Mouse (Mus musculus) urinary bladder, postnatal 36 days (tissue): Measurements from ENCODE around the gene Micu1.
"Not testable (repeated sequence)": the region's sequence is repeated elsewhere in the genome, so short reads cannot be mapped to it uniquely, and the experiment has no call there.

ENCODE experiments used
- DNase-seq, 2 experiments: peaks; one replicate each; pipeline ENCODE4 v3.0.0; 2022; ENCODE audit warnings: low spot score in 2 of 2, mixed read lengths in 1 of 2

Micu1 gene

GRCm38 (mm10) chr10:59702207-59703032 lies at the start of gene Micu1:
Micu1 (plus strand) TSS chr10:59702477.
- peak; percentile 95 to 97 for DNase-seq

- DNase-seq = no peak
Measured at GRCm38 (mm10) chr10:59656799-59657198, 45.5 kb upstream of the Micu1 start.

DNA sequence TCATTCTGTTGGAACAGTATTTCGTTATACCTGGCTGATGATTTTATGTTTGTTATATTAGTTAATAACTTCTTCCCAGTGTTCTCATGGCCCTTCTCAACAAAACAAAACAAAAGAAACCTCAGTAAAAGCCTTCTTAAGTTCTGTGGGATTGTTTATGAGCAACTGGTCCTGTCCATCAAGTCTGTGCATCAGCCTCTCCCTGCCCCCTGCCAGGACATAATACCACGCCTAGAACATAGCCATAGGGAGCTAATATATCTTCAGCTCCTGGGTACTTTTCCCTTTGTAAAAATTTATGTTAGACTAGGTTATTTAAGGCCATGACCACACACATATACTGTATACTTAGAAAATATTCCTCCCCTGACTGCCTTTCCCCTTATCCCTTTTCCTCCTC lies 37.5 kb upstream of the Micu1 start:
- DNase-seq = no peak

DNA sequence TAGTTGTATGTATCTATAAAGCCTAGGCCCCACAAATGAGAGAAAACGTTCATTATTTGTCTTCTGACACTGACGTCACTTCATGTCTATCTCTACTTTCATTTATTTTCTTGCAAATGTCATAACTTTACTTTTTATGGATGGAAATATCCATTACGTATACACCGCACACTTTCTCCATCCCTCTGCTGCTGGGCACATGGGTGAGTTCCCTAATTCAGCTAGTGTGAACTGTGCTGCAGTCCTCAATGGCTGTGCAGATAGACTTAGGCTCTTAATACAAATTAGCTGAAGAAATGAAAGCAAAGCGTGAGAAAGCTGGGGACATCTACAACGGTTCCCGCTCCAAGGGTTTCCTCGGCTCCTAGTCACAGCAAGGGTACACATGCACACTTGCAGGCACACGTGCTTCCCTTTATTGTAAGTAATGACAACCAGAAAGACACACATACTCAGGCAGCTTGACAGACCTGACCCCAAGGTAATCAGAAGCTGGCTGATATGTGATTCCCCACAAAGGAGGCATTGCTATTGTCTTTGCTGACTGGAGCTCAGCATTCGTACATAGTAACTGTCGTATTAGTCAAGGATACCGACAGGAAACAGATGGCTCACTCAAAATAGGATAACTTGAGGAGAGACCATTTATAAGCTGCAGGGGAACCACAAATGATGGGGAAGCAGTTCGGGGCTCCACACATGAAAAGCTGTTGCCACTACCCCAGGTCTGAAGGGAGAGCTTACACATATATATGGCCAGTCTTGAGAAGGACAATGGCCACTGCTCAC lies 36.6 kb upstream of the Micu1 start:
- no peak for DNase-seq

DNA sequence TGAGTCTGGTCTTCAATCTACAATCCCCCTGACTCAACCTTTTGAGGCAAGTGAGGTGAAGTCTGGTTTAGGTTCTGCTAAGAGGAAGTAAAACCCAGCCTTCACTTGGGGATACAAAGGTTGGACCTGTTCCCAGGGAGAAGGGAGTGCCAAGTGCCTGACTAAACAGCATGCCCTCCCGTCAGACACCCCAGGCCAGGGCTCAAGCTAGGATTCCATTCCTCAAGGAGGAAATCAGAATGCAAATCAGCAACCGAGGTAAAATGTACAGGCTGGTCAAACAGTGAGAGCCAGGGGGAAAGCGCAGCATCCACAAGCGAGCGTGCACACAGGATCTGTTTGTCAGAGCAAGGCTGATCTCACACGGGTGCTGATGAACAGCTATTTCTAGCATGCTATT lies 34.9 kb upstream of the Micu1 start:
- DNase-seq = peak; percentile 12 to 31

- no peak for DNase-seq
Measured at GRCm38 (mm10) chr10:59668491-59668890, 33.8 kb upstream of the Micu1 start.

DNA sequence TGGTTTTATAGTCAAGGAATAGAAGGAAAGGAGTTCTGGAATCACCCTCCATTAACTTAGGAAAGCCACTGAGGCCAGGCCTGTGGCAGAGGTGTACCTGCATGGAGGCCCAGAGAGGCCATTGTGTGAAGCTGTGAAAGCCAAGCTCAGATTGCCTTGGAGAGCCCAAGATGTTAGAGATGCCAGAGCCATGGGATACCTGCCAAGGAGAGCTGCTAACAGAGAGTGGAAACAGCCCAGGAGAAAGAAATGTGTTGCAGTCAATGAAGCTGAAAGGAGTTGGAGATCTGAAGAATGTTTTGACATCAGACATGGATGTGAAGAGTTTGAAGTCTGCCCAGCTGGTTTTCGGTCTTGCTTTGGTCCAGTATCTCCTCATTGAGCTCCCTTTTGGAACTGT lies 24.4 kb upstream of the Micu1 start:
- no peak for DNase-seq

DNA sequence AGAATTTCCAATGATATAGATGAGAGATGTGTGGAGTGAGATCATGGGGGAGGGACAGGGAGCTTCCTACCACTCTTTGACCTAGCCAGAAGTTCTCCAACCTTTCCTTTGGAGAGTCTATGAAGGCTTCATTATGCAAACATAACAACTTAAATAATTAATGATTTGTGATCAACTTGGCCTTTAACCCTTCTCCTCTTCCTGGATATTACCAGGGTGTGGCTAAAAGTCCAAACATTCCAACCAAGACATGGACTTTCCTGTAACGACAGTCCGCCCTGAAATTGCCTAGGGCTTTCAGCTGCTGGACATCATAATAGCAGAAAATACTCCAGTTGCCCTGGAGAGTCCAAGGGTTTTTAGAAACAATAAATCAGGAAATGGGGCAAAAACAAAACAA lies 23.1 kb upstream of the Micu1 start:
- DNase-seq = no peak

DNA sequence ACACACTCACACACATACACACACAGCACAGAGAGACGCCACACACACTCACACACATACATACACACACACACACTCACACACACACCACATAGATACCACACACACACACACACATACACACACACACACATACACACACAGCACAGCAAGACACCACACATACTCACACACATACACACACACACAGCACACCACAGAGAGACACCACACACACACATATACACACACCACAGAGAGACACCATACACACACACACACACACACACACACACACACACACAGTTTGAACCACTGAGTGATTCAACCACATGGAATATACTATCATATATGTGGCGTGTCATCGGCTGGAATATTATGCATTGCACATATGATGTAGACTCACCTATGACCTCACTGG lies 16.7 kb upstream of the Micu1 start:
- DNase-seq = not testable (repeated sequence)

DNA sequence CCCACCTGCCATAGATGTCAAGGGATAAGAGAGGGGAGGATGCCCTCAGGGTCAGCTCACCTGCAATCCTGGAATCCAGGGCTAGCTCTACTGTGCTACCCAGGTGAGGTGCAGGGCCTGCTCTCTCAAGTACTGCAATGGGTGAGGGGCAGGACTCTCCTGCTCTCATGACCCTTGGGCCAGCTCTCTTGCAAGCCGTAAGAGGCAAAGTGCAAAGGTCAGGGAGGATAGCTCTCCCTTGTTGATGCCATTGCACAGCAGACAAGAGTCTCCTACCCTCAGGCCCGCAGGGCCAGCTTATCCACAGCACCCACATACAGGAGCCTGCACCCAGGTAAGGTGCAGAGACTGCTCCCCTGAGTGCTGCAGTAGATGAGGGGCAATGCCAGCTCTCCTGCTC lies 15.2 kb upstream of the Micu1 start:
- no peak for DNase-seq

- DNase-seq = no peak
Measured at GRCm38 (mm10) chr10:59689836-59690235, 12.4 kb upstream of the Micu1 start.

GRCm38 (mm10) chr10:59692441-59692840 lies 9.8 kb upstream of the Micu1 start:
- no peak for DNase-seq

DNA sequence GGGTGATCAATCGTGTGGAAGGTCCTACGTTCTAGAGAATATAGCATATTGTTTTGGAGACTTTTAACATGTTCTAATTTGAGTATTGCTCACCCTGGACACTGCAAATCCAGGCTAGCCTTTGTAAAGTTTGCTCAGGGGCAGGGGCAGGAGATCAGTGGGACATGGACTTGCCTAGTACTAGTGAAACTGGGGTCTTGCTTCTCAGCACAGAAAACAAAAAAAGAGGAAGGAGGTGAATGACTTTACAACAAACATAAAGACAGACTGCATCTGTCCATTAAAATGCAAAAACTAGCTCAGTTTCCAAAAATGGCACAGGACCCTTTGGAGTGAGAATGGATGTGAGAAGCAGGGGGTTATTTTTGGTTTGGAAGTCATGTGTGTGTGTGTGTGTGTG lies 8.2 kb upstream of the Micu1 start:
- DNase-seq = no peak

- DNase-seq = no peak
Measured at GRCm38 (mm10) chr10:59699516-59699915, 2.8 kb upstream of the Micu1 start.

- no peak for DNase-seq
Measured at GRCm38 (mm10) chr10:59701805-59702204, 472 bp upstream of the Micu1 start.

GRCm38 (mm10) chr10:59703060-59703760 lies 933 bp downstream of the Micu1 start:
- no peak for DNase-seq

DNA sequence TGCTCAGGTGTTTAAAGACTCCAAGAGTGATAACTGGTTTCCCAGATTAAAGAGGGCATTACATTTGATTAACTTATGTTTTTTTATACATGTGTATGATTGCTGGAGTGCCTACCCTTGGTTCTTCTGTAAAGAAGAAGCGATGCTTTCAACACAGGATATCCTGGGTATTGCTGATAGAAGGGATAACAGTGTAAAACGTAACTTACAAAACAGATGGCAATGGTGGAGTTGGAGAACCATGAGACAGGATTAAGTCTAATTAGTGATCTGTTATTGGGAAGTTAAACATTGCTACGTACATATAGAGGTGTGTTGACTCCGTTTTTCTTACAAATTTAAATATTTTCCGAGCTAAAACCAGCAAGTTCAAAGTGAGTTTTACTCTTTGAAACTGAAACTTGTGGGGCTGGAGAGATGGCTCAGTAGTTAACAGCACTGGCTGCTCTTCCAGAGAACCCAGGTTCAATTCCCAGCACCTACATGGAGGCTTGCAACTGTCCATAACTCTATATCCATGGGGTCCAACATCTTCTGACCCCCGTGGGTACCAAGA lies 4.8 kb downstream of the Micu1 start:
- DNase-seq = no peak

GRCm38 (mm10) chr10:59707595-59707994 lies 5.3 kb downstream of the Micu1 start:
- DNase-seq = no peak

GRCm38 (mm10) chr10:59709281-59709680 lies 7.0 kb downstream of the Micu1 start:
- DNase-seq = no peak

DNA sequence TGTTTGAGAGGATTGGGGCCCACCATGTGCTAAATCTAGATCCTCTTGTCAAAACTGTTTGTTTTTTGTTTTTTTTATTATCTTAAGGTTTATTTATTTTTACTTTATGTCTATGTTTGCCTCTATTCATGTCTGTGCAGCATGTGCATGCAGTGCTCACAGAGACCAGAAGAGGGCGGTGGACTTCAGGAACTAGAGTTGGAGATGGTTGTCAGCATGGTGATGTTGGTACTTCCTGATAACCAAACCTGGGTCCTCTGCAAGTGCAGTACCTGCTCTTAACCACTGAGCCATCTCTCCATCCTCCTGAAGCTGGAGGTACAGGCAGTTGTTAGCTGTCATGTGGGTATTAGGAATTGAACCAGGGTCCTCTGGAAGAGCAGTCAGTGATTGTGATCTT lies 8.0 kb downstream of the Micu1 start:
- no peak for DNase-seq

- DNase-seq = no peak
Measured at GRCm38 (mm10) chr10:59712062-59712461, 9.8 kb downstream of the Micu1 start.

DNA sequence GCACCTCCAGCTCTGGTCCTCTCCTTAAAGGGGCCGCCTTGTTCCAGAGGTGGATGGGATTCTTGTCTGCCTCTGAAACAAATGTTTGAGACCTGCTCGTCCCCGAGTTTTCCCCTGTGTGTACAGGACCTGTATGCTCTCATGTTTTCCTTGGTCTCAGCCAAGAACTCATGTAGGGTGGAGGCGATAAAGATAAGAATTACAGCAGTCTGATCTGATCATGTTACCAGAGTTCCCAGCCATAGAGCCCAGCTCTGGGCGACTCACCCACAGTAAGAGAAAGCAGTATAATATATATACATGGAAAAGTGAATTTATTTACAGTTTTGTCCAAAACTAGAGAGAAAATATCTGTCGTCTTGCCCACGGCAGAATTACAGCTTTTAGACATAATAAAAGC lies 17.7 kb downstream of the Micu1 start:
- no peak for DNase-seq
